Mouse (Mus musculus) ES-Bruce4 (cell line): ENCODE data around the gene Insc.

Experiments used
- CTCF ChIP-seq: IDR thresholded peaks from one replicate; pipeline ENCODE4 v1.8.1; 2011; ENCODE audit warnings: low read depth, low read length
- EP300 ChIP-seq: IDR thresholded peaks from 2 replicates; pipeline ENCODE4 v1.6.1; 2011; ENCODE audit warnings: low read depth, low read length; ENCODE audit not compliant: insufficient read depth
- POLR2A ChIP-seq: IDR thresholded peaks from one replicate; pipeline ENCODE4 v1.8.1; 2011; ENCODE audit warnings: low read length; ENCODE audit not compliant: insufficient read depth

DNA sequence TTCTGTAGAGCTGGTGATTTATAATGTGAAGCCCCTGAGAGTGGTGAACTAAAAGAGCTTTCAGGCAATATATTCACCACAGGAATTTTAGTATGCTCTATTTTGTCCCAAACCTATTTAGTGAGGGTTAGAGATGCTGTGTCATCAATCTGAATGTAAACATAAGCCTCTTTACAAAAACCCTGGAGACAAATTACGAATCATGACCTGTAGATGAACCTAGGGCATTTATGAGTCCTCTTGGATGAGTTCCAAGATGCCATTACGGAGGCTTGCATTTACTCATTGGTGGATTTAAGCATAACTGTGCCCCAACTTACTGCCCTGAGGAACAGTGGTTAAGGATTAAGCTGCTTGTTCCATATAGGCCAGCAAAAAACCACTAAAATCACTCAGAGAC lies 42.6 kb upstream of the Insc start:
- TF ChIP-seq POLR2A (no peak), CTCF (no peak), EP300 (no peak)
